Mouse (Mus musculus): ENCODE measurements at regions not wholly inside any gene's neighbourhood (a gene's known extent, or its start where the extent isn't known, plus 50 kb on each side); places are given as distances from the start of the nearest gene placed in this dataset.
"Not testable (repeated sequence)": the region's sequence is repeated elsewhere in the genome, so short reads cannot be mapped to it uniquely, and the experiment has no call there.

GRCm38 (mm10) chr4:5518522-5518921 is 725.4 kb upstream of the Impad1 start:
- no peaks in the 10 kb centered on the region for H3K9me3 ChIP-seq (ENCODE audit: control insufficient read depth, insufficient read depth, low read depth, low read length)
- in situ Hi-C loops (cut with MboI; ENCODE audit: low sequenced_read_pairs in 2 of 2, unreplicated experiment in 2 of 2), result no loop called here
- TF ChIP-seq ZNF384 (IDR thresholded peaks at IDR 0.05; ENCODE audit: low read depth, low read length) (no peak), HCFC1 (IDR thresholded peaks at IDR 0.05; ENCODE audit: borderline replicate concordance, insufficient read depth, low read length) (no peak), ZC3H11A (IDR thresholded peaks at IDR 0.05; ENCODE audit: borderline replicate concordance, low read depth, low read length) (no peak), CHD2 (IDR thresholded peaks at IDR 0.05; ENCODE audit: low read depth, low read length) (no peak), MAFK (IDR thresholded peaks at IDR 0.05; ENCODE audit: insufficient read depth, low read depth, low read length) (no peak)

GRCm38 (mm10) chr4:5515426-5515825 is 722.3 kb upstream of the Impad1 start:
- H3K4me3 ChIP-seq (ENCODE audit: insufficient read depth in 1 of 2, low read depth in 1 of 2, low read length in 2 of 2, poor library complexity in 1 of 2, severe bottlenecking in 1 of 2); H3K9me3 ChIP-seq (ENCODE audit: control insufficient read depth, insufficient read depth, low read depth, low read length); H3K9ac ChIP-seq (ENCODE audit: insufficient read depth, low read depth, low read length, poor library complexity, severe bottlenecking); H3K36me3 ChIP-seq (ENCODE audit: control insufficient read depth, insufficient read depth, low read length, poor library complexity, severe bottlenecking); in situ Hi-C loops (cut with MboI; ENCODE audit: low sequenced_read_pairs in 2 of 2, unreplicated experiment in 2 of 2): not testable (repeated sequence)
- peaks cover 3 to 27% of the 10 kb centered on the region in 2 experiments; a peak in 3 of 4 replicates for H3K4me1 ChIP-seq (ENCODE audit: control insufficient read depth in 2 of 2, insufficient read depth in 2 of 2, low read length in 2 of 2, poor library complexity in 1 of 2)
- H3K27ac ChIP-seq (ENCODE audit: insufficient read depth, low read depth, low read length, poor library complexity, severe bottlenecking), result peak overlapping the region; percentile 60; the same call in 1 of the 2 replicates
- peak; percentile 68 for DNase-seq (ENCODE audit: low read depth, low spot score)

More at GRCm38 (mm10) chr4:5518522-5518921, 725.4 kb upstream of the Impad1 start:
- no peaks in the 10 kb centered on the region for H3K36me3 ChIP-seq (ENCODE audit: control insufficient read depth, insufficient read depth, low read length, poor library complexity, severe bottlenecking)
- H3K4me3 ChIP-seq (ENCODE audit: insufficient read depth in 1 of 2, low read depth in 1 of 2, low read length in 2 of 2, poor library complexity in 1 of 2, severe bottlenecking in 1 of 2), result no peak overlapping the region
- peaks cover 3 to 23% of the 10 kb centered on the region in 2 experiments; a peak in 3 of 4 replicates for H3K4me1 ChIP-seq (ENCODE audit: control insufficient read depth in 2 of 2, insufficient read depth in 2 of 2, low read length in 2 of 2, poor library complexity in 1 of 2)
- no peak overlapping the region for H3K9ac ChIP-seq (ENCODE audit: insufficient read depth, low read depth, low read length, poor library complexity, severe bottlenecking)
- no peak for DNase-seq (ENCODE audit: low read depth, low spot score)
- H3K27ac ChIP-seq (ENCODE audit: insufficient read depth, low read depth, low read length, poor library complexity, severe bottlenecking), result no peak overlapping the region

GRCm38 (mm10) chr4:5511743-5512142 is 718.6 kb upstream of the Impad1 start:
- Histone ChIP-seq H3K9ac (ENCODE audit: insufficient read depth, low read depth, low read length, poor library complexity, severe bottlenecking) (no peak overlapping the region), H3K4me1 (ENCODE audit: control insufficient read depth in 2 of 2, insufficient read depth in 2 of 2, low read length in 2 of 2, poor library complexity in 1 of 2) (peaks cover 3 to 23% of the 10 kb centered on the region in 2 experiments; a peak in 3 of 4 replicates), H3K36me3 (ENCODE audit: control insufficient read depth, insufficient read depth, low read length, poor library complexity, severe bottlenecking) (no peaks in the 10 kb centered on the region), H3K27ac (ENCODE audit: insufficient read depth, low read depth, low read length, poor library complexity, severe bottlenecking) (no peak overlapping the region), H3K9me3 (ENCODE audit: control insufficient read depth, insufficient read depth, low read depth, low read length) (no peaks in the 10 kb centered on the region), H3K4me3 (ENCODE audit: insufficient read depth in 1 of 2, low read depth in 1 of 2, low read length in 2 of 2, poor library complexity in 1 of 2, severe bottlenecking in 1 of 2) (no peak overlapping the region)
- in situ Hi-C loops (cut with MboI; ENCODE audit: low sequenced_read_pairs in 2 of 2, unreplicated experiment in 2 of 2), result no loop called here
- TF ChIP-seq CHD2 (IDR thresholded peaks at IDR 0.05; ENCODE audit: low read depth, low read length), result 0 out of 2 replicates have a peak, but pooled peaks have one; percentile 20
- no peak for TF ChIP-seq HCFC1 (IDR thresholded peaks at IDR 0.05; ENCODE audit: borderline replicate concordance, insufficient read depth, low read length)
- TF ChIP-seq MAFK (IDR thresholded peaks at IDR 0.05; ENCODE audit: insufficient read depth, low read depth, low read length), result no peak
- no peak for TF ChIP-seq ZC3H11A (IDR thresholded peaks at IDR 0.05; ENCODE audit: borderline replicate concordance, low read depth, low read length)
- peak; percentile 38 for DNase-seq (ENCODE audit: low read depth, low spot score)

- Histone ChIP-seq H3K4me1 (ENCODE audit: control insufficient read depth in 2 of 2, insufficient read depth in 2 of 2, low read length in 2 of 2, poor library complexity in 1 of 2) (peaks cover 0 to 10% of the 10 kb centered on the region in 2 experiments; a peak in 1 of 4 replicates), H3K36me3 (ENCODE audit: control insufficient read depth, insufficient read depth, low read length, poor library complexity, severe bottlenecking) (no peaks in the 10 kb centered on the region), H3K9ac (ENCODE audit: insufficient read depth, low read depth, low read length, poor library complexity, severe bottlenecking) (no peak overlapping the region), H3K27ac (ENCODE audit: insufficient read depth, low read depth, low read length, poor library complexity, severe bottlenecking) (no peak overlapping the region), H3K4me3 (ENCODE audit: insufficient read depth in 1 of 2, low read depth in 1 of 2, low read length in 2 of 2, poor library complexity in 1 of 2, severe bottlenecking in 1 of 2) (no peak overlapping the region), H3K9me3 (ENCODE audit: control insufficient read depth, insufficient read depth, low read depth, low read length) (no peaks in the 10 kb centered on the region)
- TF ChIP-seq ZNF384 (IDR thresholded peaks at IDR 0.05; ENCODE audit: low read depth, low read length), result no peak
- TF ChIP-seq CHD2 (IDR thresholded peaks at IDR 0.05; ENCODE audit: low read depth, low read length), result no peak
- no peak for TF ChIP-seq HCFC1 (IDR thresholded peaks at IDR 0.05; ENCODE audit: borderline replicate concordance, insufficient read depth, low read length)
- no peak for TF ChIP-seq ZC3H11A (IDR thresholded peaks at IDR 0.05; ENCODE audit: borderline replicate concordance, low read depth, low read length)
- in situ Hi-C loops (cut with MboI; ENCODE audit: low sequenced_read_pairs in 2 of 2, unreplicated experiment in 2 of 2), result no loop called here
- no peak for DNase-seq (ENCODE audit: low read depth, low spot score)
These were observed 716.2 kb upstream of the Impad1 start for GRCm38 (mm10) chr4:5509398-5509797.

- Histone ChIP-seq H3K9me3 (ENCODE audit: control insufficient read depth, insufficient read depth, low read depth, low read length) (no peaks in the 10 kb centered on the region), H3K9ac (ENCODE audit: insufficient read depth, low read depth, low read length, poor library complexity, severe bottlenecking) (no peak overlapping the region), H3K36me3 (ENCODE audit: control insufficient read depth, insufficient read depth, low read length, poor library complexity, severe bottlenecking) (no peaks in the 10 kb centered on the region), H3K4me1 (ENCODE audit: control insufficient read depth in 2 of 2, insufficient read depth in 2 of 2, low read length in 2 of 2, poor library complexity in 1 of 2) (no peaks in the 10 kb centered on the region), H3K4me3 (ENCODE audit: insufficient read depth in 1 of 2, low read depth in 1 of 2, low read length in 2 of 2, poor library complexity in 1 of 2, severe bottlenecking in 1 of 2) (no peak overlapping the region), H3K27ac (ENCODE audit: insufficient read depth, low read depth, low read length, poor library complexity, severe bottlenecking) (no peak overlapping the region)
- in situ Hi-C loops (cut with MboI; ENCODE audit: low sequenced_read_pairs in 2 of 2, unreplicated experiment in 2 of 2), result no loop called here
- no peak for TF ChIP-seq ZC3H11A (IDR thresholded peaks at IDR 0.05; ENCODE audit: borderline replicate concordance, low read depth, low read length)
- no peak for TF ChIP-seq HCFC1 (IDR thresholded peaks at IDR 0.05; ENCODE audit: borderline replicate concordance, insufficient read depth, low read length)
- TF ChIP-seq CHD2 (IDR thresholded peaks at IDR 0.05; ENCODE audit: low read depth, low read length), result no peak
- TF ChIP-seq ZNF384 (IDR thresholded peaks at IDR 0.05; ENCODE audit: low read depth, low read length), result no peak
- no peak for TF ChIP-seq MAFK (IDR thresholded peaks at IDR 0.05; ENCODE audit: insufficient read depth, low read depth, low read length)
- DNase-seq (ENCODE audit: low read depth, low spot score), result no peak
These were observed 701.9 kb upstream of the Impad1 start for GRCm38 (mm10) chr4:5495012-5495411.
